Mouse (Mus musculus) bone marrow macrophage, adult 2 months (primary cell): ENCODE results near the gene Ccdc69. TPM values are rescaled to one million over a fixed set of nuclear protein-coding genes. Genes with fewer than 3 reads are reported as not detected.

ENCODE experiments used
- H3K27ac ChIP-seq: 2 replicates; pipeline ENCODE4 v1.5.1; 2012; ENCODE audit warnings: low read depth, low read length; ENCODE audit not compliant: insufficient read depth
- H3K4me1 ChIP-seq: 2 replicates; pipeline ENCODE4 v1.6.1; 2012; ENCODE audit warnings: low read length; ENCODE audit not compliant: control insufficient read depth, insufficient read depth
- H3K4me3 ChIP-seq: 2 replicates; pipeline ENCODE4 v1.5.1; 2012; ENCODE audit warnings: mild to moderate bottlenecking, low read length, moderate library complexity; ENCODE audit not compliant: insufficient read depth
- CTCF ChIP-seq: IDR thresholded peaks from 2 replicates; pipeline ENCODE4 v1.5.1; 2012; ENCODE audit warnings: low read depth, mild to moderate bottlenecking, low read length, moderate library complexity
- POLR2A ChIP-seq: IDR thresholded peaks from 2 replicates; pipeline ENCODE4 v1.6.1; 2012; ENCODE audit warnings: mild to moderate bottlenecking, low read depth, low read length, borderline replicate concordance
- polyA plus RNA-seq: library from polyadenylated mRNA; stranded (reverse); fragments of >200 nt; gene quantifications from 2 replicates; pipeline ENCODE4 v1.2.4, GENCODE M21; 2012; ENCODE audit not compliant: missing spikeins, insufficient read depth, insufficient read length

Ccdc69 gene
- polyA plus RNA-seq, 1 experiment = 6.0 TPM

GRCm38 (mm10) chr11:55027204-55027855, 50.6 kb downstream of the Ccdc69 start:
- no peak for TF ChIP-seq POLR2A
- TF ChIP-seq CTCF = no peak
- Histone ChIP-seq H3K27ac (no peak overlapping the region), H3K4me3 (no peak overlapping the region), H3K4me1 (peaks cover 52% of the 10 kb centered on the region)

GRCm38 (mm10) chr11:55025896-55026295, 52.0 kb downstream of the Ccdc69 start:
- H3K4me3 ChIP-seq = no peak overlapping the region
- peaks cover 60% of the 10 kb centered on the region for H3K4me1 ChIP-seq
- no peak for TF ChIP-seq POLR2A
- TF ChIP-seq CTCF = no peak
- H3K27ac ChIP-seq = no peak overlapping the region

- no peak for TF ChIP-seq CTCF
- no peak for TF ChIP-seq POLR2A
- peak overlapping the region; percentile 78 for H3K27ac ChIP-seq
- peak overlapping the region; percentile 2 for H3K4me3 ChIP-seq
- H3K4me1 ChIP-seq = peaks cover 62% of the 10 kb centered on the region
Measured at GRCm38 (mm10) chr11:55023583-55023982, 54.3 kb downstream of the Ccdc69 start.

GRCm38 (mm10) chr11:55023049-55023564, 54.8 kb downstream of the Ccdc69 start:
- Histone ChIP-seq H3K4me3 (peak overlapping the region; percentile 2), H3K27ac (peak overlapping the region; percentile 78), H3K4me1 (peaks cover 57% of the 10 kb centered on the region)
- TF ChIP-seq POLR2A (no peak), CTCF (no peak)

- TF ChIP-seq POLR2A (no peak), CTCF (no peak)
- Histone ChIP-seq H3K27ac (peak overlapping the region; percentile 78), H3K4me3 (no peak overlapping the region), H3K4me1 (peaks cover 52% of the 10 kb centered on the region)
Measured at GRCm38 (mm10) chr11:55022508-55022907, 55.4 kb downstream of the Ccdc69 start.

- H3K4me3 ChIP-seq = no peak overlapping the region
- TF ChIP-seq POLR2A (no peak), CTCF (no peak)
- peaks cover 54% of the 10 kb centered on the region for H3K4me1 ChIP-seq
- no peak overlapping the region for H3K27ac ChIP-seq
Measured at GRCm38 (mm10) chr11:55021859-55022258, 56.1 kb downstream of the Ccdc69 start.

GRCm38 (mm10) chr11:55021458-55021857, 56.5 kb downstream of the Ccdc69 start:
- Histone ChIP-seq H3K4me1 (peaks cover 52% of the 10 kb centered on the region), H3K4me3 (no peak overlapping the region), H3K27ac (no peak overlapping the region)
- TF ChIP-seq POLR2A = no peak
- no peak for TF ChIP-seq CTCF

GRCm38 (mm10) chr11:55019711-55020110, 58.2 kb downstream of the Ccdc69 start:
- peaks cover 46% of the 10 kb centered on the region for H3K4me1 ChIP-seq
- no peak overlapping the region for H3K4me3 ChIP-seq
- TF ChIP-seq POLR2A (no peak), CTCF (no peak)
- no peak overlapping the region for H3K27ac ChIP-seq

GRCm38 (mm10) chr11:55018034-55018433, 59.9 kb downstream of the Ccdc69 start:
- TF ChIP-seq POLR2A (no peak), CTCF (no peak)
- Histone ChIP-seq H3K4me3 (no peak overlapping the region), H3K4me1 (peaks cover 38% of the 10 kb centered on the region), H3K27ac (no peak overlapping the region)

- no peak for TF ChIP-seq POLR2A
- no peak for TF ChIP-seq CTCF
- H3K27ac ChIP-seq = no peak overlapping the region
- H3K4me3 ChIP-seq = no peak overlapping the region
- peaks cover 36% of the 10 kb centered on the region for H3K4me1 ChIP-seq
Measured at GRCm38 (mm10) chr11:55017201-55017600, 60.7 kb downstream of the Ccdc69 start.
